Mouse (Mus musculus) lung, postnatal 25 days (tissue): Measurements from ENCODE around the gene Tmem51.
"Not testable (repeated sequence)": the region's sequence is repeated elsewhere in the genome, so short reads cannot be mapped to it uniquely, and the experiment has no call there.

Source experiments
- DNase-seq: peaks from one replicate; pipeline ENCODE4 v3.0.0; 2022; ENCODE audit warnings: low spot score

Gene Tmem51

DNA sequence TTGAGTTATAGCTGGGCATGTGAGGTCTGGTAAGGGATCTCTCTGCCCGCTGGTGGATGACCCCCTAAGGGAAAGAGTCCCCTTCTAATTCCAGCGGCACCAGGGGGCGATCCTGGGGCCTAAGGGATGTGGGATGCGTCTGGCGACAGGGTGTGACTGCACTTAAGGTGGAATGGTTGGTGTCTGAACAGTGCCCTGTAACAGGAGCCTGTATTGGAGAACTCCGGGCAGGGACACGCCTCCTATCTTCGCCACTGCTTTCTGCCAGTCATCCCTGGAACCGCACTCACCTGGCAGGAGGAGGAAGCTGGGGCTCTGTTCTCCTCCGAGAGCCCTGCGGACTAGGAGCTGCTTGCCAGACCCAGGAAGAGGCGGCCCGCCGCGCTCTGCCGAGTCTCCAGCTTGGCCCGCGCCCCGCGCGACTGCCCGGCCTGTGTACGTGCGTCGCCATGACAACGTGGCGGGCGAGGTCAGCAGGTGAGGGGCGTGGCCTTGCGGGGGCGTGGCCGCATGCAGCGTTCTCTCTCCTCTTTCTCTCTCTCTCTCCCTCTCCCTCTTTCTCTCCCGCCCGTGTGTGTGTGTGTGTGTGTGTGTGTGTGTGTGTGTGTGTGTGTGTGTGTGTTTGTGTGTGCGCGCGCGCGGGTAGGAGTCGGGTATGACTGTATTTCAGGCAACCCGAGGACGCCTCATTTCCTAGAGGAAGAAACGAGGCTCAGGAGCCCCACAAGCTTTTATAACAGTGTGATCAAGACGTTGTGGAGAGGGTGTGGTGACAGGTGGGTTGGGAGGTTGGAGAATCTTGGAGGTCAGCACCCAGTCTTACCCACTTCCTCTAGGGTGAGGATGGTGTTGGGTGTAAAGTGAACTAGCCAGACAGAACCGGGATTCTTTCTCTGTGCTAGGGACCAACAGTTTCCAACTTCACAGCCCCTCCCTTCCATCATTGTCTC, 69.2 kb downstream of the Tmem51 start, which contains the start of gene Fhad1:
Fhad1 (minus strand) TSS at position 424 of the 950 bp plus-strand sequence.
- peak; percentile 78 for DNase-seq

DNA sequence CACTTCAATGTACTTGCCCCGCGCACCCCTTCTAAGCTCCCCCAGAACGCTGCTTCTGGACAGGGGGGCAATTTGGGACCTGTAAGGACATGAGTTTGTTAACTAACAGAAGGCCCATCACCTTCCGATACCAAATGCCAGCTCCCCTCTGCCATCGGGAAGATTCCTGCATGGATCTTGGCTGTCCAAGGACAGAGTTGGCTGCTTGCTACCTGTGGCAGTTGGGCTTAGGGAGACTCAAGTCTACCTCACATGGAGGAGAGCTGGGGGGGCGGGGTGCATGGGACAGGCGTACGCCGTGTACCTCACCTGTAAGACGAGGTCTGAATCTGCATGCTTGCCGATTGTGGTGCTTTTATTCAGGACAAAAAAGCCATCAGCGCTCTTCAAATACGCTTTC, 72.9 kb downstream of the Tmem51 start:
- no peak for DNase-seq

- DNase-seq: no peak
Observed at GRCm38 (mm10) chr4:142010441-142010840, 73.7 kb downstream of the Tmem51 start.

DNA sequence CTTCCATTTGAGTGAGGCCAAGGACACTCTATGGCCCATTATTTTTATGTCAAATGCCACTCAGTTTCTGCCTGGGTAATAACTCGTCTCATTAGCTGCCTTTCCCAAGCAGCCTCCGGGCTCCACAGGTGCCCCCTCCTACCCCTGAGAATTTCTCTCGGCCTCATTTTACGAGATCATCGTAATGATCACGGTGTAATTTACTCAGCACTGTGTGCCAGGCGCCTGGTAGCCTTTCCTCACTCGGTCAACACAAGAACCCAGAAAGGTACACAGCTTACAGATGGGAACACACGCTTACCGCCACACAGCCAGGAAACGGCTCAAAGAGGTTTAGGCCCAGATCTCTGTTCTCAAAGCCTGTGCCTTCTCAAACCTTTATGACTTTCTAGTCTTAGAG, 75.9 kb downstream of the Tmem51 start:
- no peak for DNase-seq

DNA sequence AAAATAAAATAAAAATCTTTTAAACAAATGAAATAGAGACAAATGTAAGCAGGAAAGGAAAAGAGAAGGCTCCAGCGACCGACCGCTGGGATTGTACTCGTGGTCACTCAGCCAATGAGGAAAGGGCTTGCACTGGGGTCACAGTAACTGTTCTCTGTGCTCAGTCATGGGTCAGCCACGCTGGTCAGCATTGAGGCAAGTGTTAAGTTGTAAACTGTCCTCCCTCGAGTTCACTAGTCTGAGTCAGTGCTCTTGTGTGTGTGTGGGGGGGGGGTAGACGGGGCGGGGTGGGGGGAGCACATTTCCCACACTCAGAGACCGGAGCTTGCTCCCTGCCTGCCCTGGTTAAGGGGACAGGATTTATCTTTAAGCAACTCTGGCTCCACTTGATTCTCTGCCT, 83.5 kb downstream of the Tmem51 start:
- DNase-seq: no peak

DNA sequence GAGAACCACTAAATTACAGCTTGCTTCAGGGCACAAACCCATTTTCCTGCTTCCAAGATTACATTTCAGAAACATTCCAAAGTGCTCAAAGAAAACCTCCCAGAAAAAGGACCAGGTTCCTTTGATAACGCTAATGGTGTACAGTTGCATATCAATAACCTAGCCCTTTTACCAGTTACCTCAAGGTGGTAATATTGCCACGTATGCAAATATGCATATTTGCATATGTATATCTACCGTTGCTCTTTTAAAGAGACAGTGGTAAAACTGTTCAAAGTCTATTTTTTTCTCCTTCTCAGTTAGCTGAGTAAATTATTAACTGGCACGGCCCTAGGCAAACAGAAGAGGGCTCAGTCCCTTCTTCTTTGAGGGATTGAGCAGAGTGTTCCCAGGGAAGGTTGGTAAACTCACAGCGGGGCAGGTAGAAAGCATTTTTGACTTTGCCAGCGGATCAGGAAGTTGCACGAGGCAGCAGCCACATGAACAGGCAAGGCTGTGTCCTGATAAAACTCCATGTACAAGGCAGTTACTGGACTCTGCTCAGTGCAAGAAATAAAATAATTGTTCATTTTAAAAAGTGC, 84.5 kb downstream of the Tmem51 start:
- DNase-seq: no peak

DNA sequence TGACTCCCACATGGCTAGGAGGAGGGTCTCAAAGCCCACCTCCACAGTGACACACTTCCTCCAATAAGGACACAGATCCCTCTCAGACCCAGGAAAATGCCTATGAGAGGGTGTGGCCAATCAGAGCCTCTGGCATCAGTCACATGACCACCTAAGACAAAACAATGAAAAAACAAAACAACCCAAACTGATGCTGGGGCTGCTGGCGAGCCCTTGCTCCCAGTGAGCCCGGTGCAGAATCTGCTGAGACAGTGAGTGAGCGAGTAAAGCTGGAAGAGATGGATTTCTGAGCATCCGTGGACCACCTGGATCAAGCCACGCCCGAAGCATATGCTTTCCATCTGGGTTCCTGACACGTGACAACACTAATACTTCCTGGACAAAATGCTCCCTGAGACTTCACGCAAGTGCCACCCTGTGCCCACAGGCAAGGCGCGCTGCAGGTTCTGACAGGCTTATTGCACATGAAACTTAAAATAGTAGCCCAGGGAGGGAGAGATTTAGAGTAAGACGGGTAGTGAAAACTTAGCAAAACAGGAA, 85.8 kb downstream of the Tmem51 start:
- DNase-seq: no peak

DNA sequence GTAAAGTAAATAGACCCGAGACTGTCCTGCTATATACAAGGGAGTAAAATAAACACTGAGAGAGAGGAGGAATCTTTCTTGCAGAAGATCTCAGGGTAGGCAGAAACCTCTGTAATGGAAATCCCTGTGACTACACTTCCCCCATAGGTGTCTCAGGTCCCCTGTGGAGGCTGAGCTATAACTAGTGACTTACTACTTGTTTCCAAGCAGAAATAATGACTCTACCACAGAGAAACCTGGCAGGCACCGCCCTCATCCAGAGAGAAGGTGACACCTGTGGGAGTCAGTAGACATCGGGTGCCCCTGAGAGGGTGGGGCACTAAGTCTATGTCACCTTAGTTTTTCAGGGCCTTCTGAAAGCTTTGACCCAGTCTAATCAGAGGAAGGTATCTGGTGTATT, 87.2 kb downstream of the Tmem51 start:
- no peak for DNase-seq

DNA sequence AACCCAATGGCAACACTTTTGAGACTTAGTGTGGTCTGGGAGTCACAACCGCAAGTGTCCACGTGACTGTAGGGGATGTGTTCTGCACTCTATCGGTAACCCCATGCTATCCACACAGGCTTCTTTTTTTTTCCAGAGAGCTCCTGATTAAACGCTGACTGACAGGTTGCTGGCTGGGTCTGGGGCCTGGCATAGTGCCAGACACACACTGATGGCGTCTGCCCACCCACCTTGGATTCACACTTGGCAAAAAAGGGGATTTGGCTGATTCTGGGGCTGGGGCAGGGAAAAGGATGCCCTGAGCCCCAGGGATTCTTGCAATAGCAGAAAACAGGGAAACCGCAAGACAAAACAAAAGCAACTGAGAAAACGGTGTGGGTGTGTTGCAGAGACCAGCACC, 88.0 kb downstream of the Tmem51 start:
- DNase-seq: no peak

- not testable (repeated sequence) for DNase-seq
Observed at GRCm38 (mm10) chr4:141994062-141994471, 90.0 kb downstream of the Tmem51 start.

GRCm38 (mm10) chr4:141993347-141994061, 90.6 kb downstream of the Tmem51 start:
- no peak for DNase-seq

- no peak for DNase-seq
Observed at GRCm38 (mm10) chr4:141992530-141993204, 91.4 kb downstream of the Tmem51 start.

DNA sequence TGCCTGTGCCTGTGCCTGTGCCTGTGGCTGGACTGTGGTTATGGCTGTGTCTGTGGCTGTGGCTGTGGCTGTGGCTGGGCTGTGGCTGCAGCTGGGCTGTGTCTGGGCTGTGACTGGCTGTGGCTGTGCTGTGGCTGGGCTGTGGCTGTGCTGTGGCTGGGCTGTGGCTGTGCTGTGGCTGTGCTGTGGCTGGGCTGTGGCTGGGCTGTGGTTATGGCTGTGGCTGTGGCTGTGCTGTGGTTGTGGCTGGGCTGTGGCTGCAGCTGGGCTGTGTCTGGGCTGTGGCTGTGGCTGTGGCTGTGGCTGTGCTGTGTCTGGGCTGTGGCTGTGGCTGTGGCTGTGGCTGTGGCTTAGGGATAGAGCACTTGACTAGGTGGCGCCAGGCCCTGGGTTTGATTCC, 95.9 kb downstream of the Tmem51 start:
- no peak for DNase-seq

GRCm38 (mm10) chr4:141983689-141984088, 100.4 kb downstream of the Tmem51 start:
- DNase-seq: no peak

- DNase-seq: no peak
Observed at GRCm38 (mm10) chr4:141981475-141981874, 102.6 kb downstream of the Tmem51 start.
